10 mouse cellular contexts compared by ENCODE assay signal in genomic region chr4:43727718-43728575, GRCm38 (mm10). TPM values are rescaled to one million over a fixed set of nuclear protein-coding genes. Genes with fewer than 3 reads are reported as not detected.
DNase-seq lines count a peak whose midpoint lies in the region; ATAC-seq and TF ChIP-seq lines count a peak whose summit lies in the region.
"Had no signal": no experiment of that assay in that cellular context is flagged by ENCODE, and none has a peak within 500 bp of the region (broad histone marks: within the 10 kb centered on the region; RNA-seq: fewer than 3 reads in every experiment).

No protein-coding gene starts in this region.

- H3K9ac ChIP-seq in kidney, postnatal 0 days (ENCODE audit: low read depth, low read length), result no peak overlapping the region
- no peak overlapping the region for H3K9ac ChIP-seq in liver, embryonic 12.5 days
- H3K9ac ChIP-seq in midbrain, embryonic 11.5 days (ENCODE audit: low read length), result no peak overlapping the region
- H3K9ac ChIP-seq: midbrain, embryonic 13.5 days had no signal

- DNase-seq in kidney, postnatal 0 days (ENCODE audit: low spot score), result no peak
- DNase-seq in kidney, postnatal 36 days, result no peak
- DNase-seq in MEL-GATA-1-ER (ENCODE audit: extremely low read depth, low read depth), result peak; percentile 57
- no peak for DNase-seq in embryonic facial prominence, embryonic 10.5 days (ENCODE audit: low spot score)
- no peak for DNase-seq in midbrain, embryonic 11.5 days (ENCODE audit: low spot score, missing footprints)
- no peak for DNase-seq in urinary bladder, adult 2 months (ENCODE audit: low spot score)
- DNase-seq: thymus, postnatal 25 days had no signal

- H3K36me3 ChIP-seq in kidney, postnatal 0 days (ENCODE audit: insufficient read depth, low read length), result no peaks in the 10 kb centered on the region
- H3K36me3 ChIP-seq in embryonic facial prominence, embryonic 10.5 days (replicated peaks), result no peaks in the 10 kb centered on the region
- no peaks in the 10 kb centered on the region for H3K36me3 ChIP-seq in liver, embryonic 12.5 days
- H3K36me3 ChIP-seq in midbrain, embryonic 11.5 days (ENCODE audit: control insufficient read depth, insufficient read depth, low read length), result no peaks in the 10 kb centered on the region
- H3K36me3 ChIP-seq: midbrain, embryonic 13.5 days had no signal

- ATAC-seq in kidney, postnatal 0 days (replicated peaks; ENCODE audit: low FRiP score, low read depth), result no peak; the same call in 1 of the 2 replicates
- ATAC-seq in liver, embryonic 12.5 days, result peak; percentile 53
- no peak for ATAC-seq in midbrain, embryonic 11.5 days (ENCODE audit: low FRiP score)
- ATAC-seq: midbrain, embryonic 13.5 days had no signal

- peak overlapping the region; percentile 95 for H3K27ac ChIP-seq in kidney, postnatal 0 days
- H3K27ac ChIP-seq in embryonic facial prominence, embryonic 10.5 days (replicated peaks), result peak overlapping the region; percentile 30; the same call in 1 of the 2 replicates
- peak overlapping the region; percentile 50 for H3K27ac ChIP-seq in liver, embryonic 12.5 days
- no peak overlapping the region for H3K27ac ChIP-seq in midbrain, embryonic 11.5 days (ENCODE audit: low read depth, low read length)
- H3K27ac ChIP-seq: midbrain, embryonic 13.5 days had no signal

- H3K4me2 ChIP-seq in kidney, postnatal 0 days (ENCODE audit: low read length), result no peak overlapping the region
- H3K4me2 ChIP-seq in liver, embryonic 12.5 days, result 0 out of 2 replicates have a peak overlapping the region, but pooled peaks have one; percentile 3
- H3K4me2 ChIP-seq in midbrain, embryonic 11.5 days, result no peak overlapping the region
- H3K4me2 ChIP-seq: midbrain, embryonic 13.5 days had no signal

- TF ChIP-seq CTCF in kidney, postnatal 0 days (IDR thresholded peaks at IDR 0.05; ENCODE audit: low read depth), result no peak

- 68% methylated on average over 7 of the region's 7 CpGs for WGBS in kidney, postnatal 0 days
- 78% methylated on average over 7 of the region's 7 CpGs for WGBS in embryonic facial prominence, embryonic 10.5 days
- 43% methylated on average over 7 of the region's 7 CpGs for WGBS in liver, embryonic 12.5 days (ENCODE audit: insufficient replicate concordance)
- WGBS in midbrain, embryonic 11.5 days, result 75% methylated on average over 7 of the region's 7 CpGs

- no peaks in the 10 kb centered on the region for H3K27me3 ChIP-seq in kidney, postnatal 0 days (ENCODE audit: insufficient read depth, low read length)
- H3K27me3 ChIP-seq in embryonic facial prominence, embryonic 10.5 days (replicated peaks; ENCODE audit: low read depth, poor library complexity, severe bottlenecking), result no peaks in the 10 kb centered on the region
- peaks cover 6% of the 10 kb centered on the region; the same call in 1 of the 2 replicates for H3K27me3 ChIP-seq in liver, embryonic 12.5 days (replicated peaks)
- H3K27me3 ChIP-seq in midbrain, embryonic 11.5 days (ENCODE audit: control insufficient read depth, insufficient read depth, low read length), result no peaks in the 10 kb centered on the region
- H3K27me3 ChIP-seq: midbrain, embryonic 13.5 days had no signal

- H3K9me3 ChIP-seq in kidney, postnatal 0 days (replicated peaks; ENCODE audit: low read length), result no peaks in the 10 kb centered on the region
- H3K9me3 ChIP-seq in embryonic facial prominence, embryonic 10.5 days, result no peaks in the 10 kb centered on the region
- no peaks in the 10 kb centered on the region for H3K9me3 ChIP-seq in liver, embryonic 12.5 days (replicated peaks)
- H3K9me3 ChIP-seq in midbrain, embryonic 11.5 days (ENCODE audit: control insufficient read depth, low read length), result no peaks in the 10 kb centered on the region
- H3K9me3 ChIP-seq: midbrain, embryonic 13.5 days had no signal

- H3K4me1 ChIP-seq in kidney, postnatal 0 days (replicated peaks; ENCODE audit: insufficient read depth, low read length), result peaks cover 32% of the 10 kb centered on the region
- H3K4me1 ChIP-seq in embryonic facial prominence, embryonic 10.5 days, result peaks cover 43% of the 10 kb centered on the region
- peaks cover 62% of the 10 kb centered on the region for H3K4me1 ChIP-seq in liver, embryonic 12.5 days
- H3K4me1 ChIP-seq in midbrain, embryonic 11.5 days (ENCODE audit: control insufficient read depth, insufficient read depth, low read length), result no peaks in the 10 kb centered on the region
- H3K4me1 ChIP-seq: midbrain, embryonic 13.5 days had no signal

- H3K4me3 ChIP-seq in kidney, postnatal 0 days (replicated peaks; ENCODE audit: low read depth, low read length), result no peak overlapping the region
- H3K4me3 ChIP-seq in embryonic facial prominence, embryonic 10.5 days, result no peak overlapping the region
- H3K4me3 ChIP-seq in liver, embryonic 12.5 days, result no peak overlapping the region
- H3K4me3 ChIP-seq in midbrain, embryonic 11.5 days (ENCODE audit: low read depth, low read length), result no peak overlapping the region
- H3K4me3 ChIP-seq: midbrain, embryonic 13.5 days had no signal

RNA-seq across cellular contexts. Expression of gene Hrct1, which starts 1.0 kb away (rescaled TPM):
- polyA plus RNA-seq in kidney, postnatal 0 days (2015; fragmentation: Nextera tagmentation; extraction: Ambion mirVana), result 2.7 and 3.2 TPM in 2 replicates
- 0.14 TPM in 1 of 2 replicates, not detected in the other for polyA plus RNA-seq in embryonic facial prominence, embryonic 10.5 days (2016; fragmentation: Nextera tagmentation; extraction: Ambion mirVana)
- polyA plus RNA-seq in liver, embryonic 12.5 days (2016; fragmentation: Nextera tagmentation; extraction: Ambion mirVana), result 0.14 and 0.19 TPM in 2 replicates
- 0.11 and 0.25 TPM in 2 replicates for polyA plus RNA-seq in midbrain, embryonic 11.5 days (2014; fragmentation: Nextera tagmentation; extraction: Ambion mirVana)
- 5.2 and 7.8 TPM in 2 replicates for polyA plus RNA-seq in urinary bladder, adult 2 months (2012; rRNA removed)

RNA-seq across cellular contexts. Expression of gene Spaar, which starts 1.9 kb away (rescaled TPM):
- 0.40 and 0.43 TPM in 2 replicates for polyA plus RNA-seq in kidney, postnatal 0 days (2015; fragmentation: Nextera tagmentation; extraction: Ambion mirVana)
- 0.06 TPM in 1 of 2 replicates, not detected in the other for polyA plus RNA-seq in embryonic facial prominence, embryonic 10.5 days (2016; fragmentation: Nextera tagmentation; extraction: Ambion mirVana)
- polyA plus RNA-seq in liver, embryonic 12.5 days (2016; fragmentation: Nextera tagmentation; extraction: Ambion mirVana), result 0.02 TPM in 2 replicates
- polyA plus RNA-seq in midbrain, embryonic 11.5 days (2014; fragmentation: Nextera tagmentation; extraction: Ambion mirVana), result 0.04 TPM in 1 of 2 replicates, not detected in the other
- 1.2 and 1.6 TPM in 2 replicates for polyA plus RNA-seq in urinary bladder, adult 2 months (2012; rRNA removed)
- polyA plus RNA-seq: midbrain, embryonic 13.5 days had no signal

RNA-seq across cellular contexts. Expression of gene Olfr71, which starts 17.9 kb away (rescaled TPM):
- not detected in 2 replicates for polyA plus RNA-seq in kidney, postnatal 0 days (2015; fragmentation: Nextera tagmentation; extraction: Ambion mirVana)
- polyA plus RNA-seq in embryonic facial prominence, embryonic 10.5 days (2016; fragmentation: Nextera tagmentation; extraction: Ambion mirVana), result not detected in 2 replicates
- polyA plus RNA-seq in liver, embryonic 12.5 days (2016; fragmentation: Nextera tagmentation; extraction: Ambion mirVana), result not detected in 2 replicates
- polyA plus RNA-seq in midbrain, embryonic 11.5 days (2014; fragmentation: Nextera tagmentation; extraction: Ambion mirVana), result not detected in 2 replicates
- polyA plus RNA-seq in urinary bladder, adult 2 months (2012; rRNA removed), result not detected in 2 replicates

RNA-seq across cellular contexts. Expression of gene Olfr70, which starts 27.3 kb away (rescaled TPM):
- polyA plus RNA-seq in kidney, postnatal 0 days (2015; fragmentation: Nextera tagmentation; extraction: Ambion mirVana), result not detected in 2 replicates
- polyA plus RNA-seq in embryonic facial prominence, embryonic 10.5 days (2016; fragmentation: Nextera tagmentation; extraction: Ambion mirVana), result 0.07 TPM in 1 of 2 replicates, not detected in the other
- polyA plus RNA-seq in liver, embryonic 12.5 days (2016; fragmentation: Nextera tagmentation; extraction: Ambion mirVana), result not detected in 2 replicates
- not detected in 2 replicates for polyA plus RNA-seq in midbrain, embryonic 11.5 days (2014; fragmentation: Nextera tagmentation; extraction: Ambion mirVana)
- polyA plus RNA-seq in urinary bladder, adult 2 months (2012; rRNA removed), result not detected in 2 replicates
- polyA plus RNA-seq: embryonic facial prominence, embryonic 14.5 days; midbrain, embryonic 13.5 days had no signal

RNA-seq across cellular contexts. Expression of gene Olfr159, which starts 42.9 kb away (rescaled TPM):
- polyA plus RNA-seq in kidney, postnatal 0 days (2015; fragmentation: Nextera tagmentation; extraction: Ambion mirVana), result not detected in 2 replicates
- not detected in 2 replicates for polyA plus RNA-seq in embryonic facial prominence, embryonic 10.5 days (2016; fragmentation: Nextera tagmentation; extraction: Ambion mirVana)
- polyA plus RNA-seq in liver, embryonic 12.5 days (2016; fragmentation: Nextera tagmentation; extraction: Ambion mirVana), result not detected in 2 replicates
- not detected in 2 replicates for polyA plus RNA-seq in midbrain, embryonic 11.5 days (2014; fragmentation: Nextera tagmentation; extraction: Ambion mirVana)
- not detected in 2 replicates for polyA plus RNA-seq in urinary bladder, adult 2 months (2012; rRNA removed)
- polyA plus RNA-seq: embryonic facial prominence, embryonic 14.5 days; midbrain, embryonic 13.5 days had no signal
